Mouse (Mus musculus) lung, postnatal 0 days (tissue): ENCODE measurements at regions not wholly inside any gene's neighbourhood (a gene's known extent, or its start where the extent isn't known, plus 50 kb on each side); places are given as distances from the start of the nearest gene placed in this dataset.

Experiments
- ATAC-seq: fragments of 200-750 bp; cut with Nextera tagmentation; 2 replicates; pipeline ENCODE4 v1.8.0; 2017; ENCODE audit warnings: moderate library complexity
- DNase-seq: peaks from one replicate; pipeline ENCODE4 v3.0.0-alpha.2; 2016; ENCODE audit warnings: low spot score
- H3K27ac ChIP-seq: fragments of 300-500 bp; sonication (generic); 2 replicates; pipeline ENCODE4 v1.5.1; 2014; ENCODE audit warnings: antibody characterized with exemption, mild to moderate bottlenecking, low read length, mixed read lengths
- H3K27me3 ChIP-seq: fragments of 300-500 bp; sonication (generic); replicated peaks from 2 replicates; pipeline ENCODE4 v1.6.1; 2014; ENCODE audit warnings: low read length, mixed read lengths; ENCODE audit not compliant: insufficient read depth
- H3K36me3 ChIP-seq: fragments of 300-500 bp; sonication (generic); 2 replicates; pipeline ENCODE4 v1.6.1; 2014; ENCODE audit warnings: low read length, mixed read lengths; ENCODE audit not compliant: insufficient read depth
- H3K4me1 ChIP-seq: fragments of 300-500 bp; sonication (generic); 2 replicates; pipeline ENCODE4 v1.6.1; 2014; ENCODE audit warnings: antibody characterized with exemption, low read depth, low read length, mixed read lengths; ENCODE audit not compliant: insufficient read depth
- H3K4me2 ChIP-seq: fragments of 300-500 bp; sonication (generic); replicated peaks from 2 replicates; pipeline ENCODE4 v1.6.1; 2014; ENCODE audit warnings: low read depth, mild to moderate bottlenecking, low read length, moderate library complexity, mixed read lengths
- H3K4me3 ChIP-seq: fragments of 300-500 bp; sonication (generic); 2 replicates; pipeline ENCODE4 v1.5.1; 2014; ENCODE audit warnings: low read depth, low read length
- H3K9ac ChIP-seq: fragments of 300-500 bp; sonication (generic); replicated peaks from 2 replicates; pipeline ENCODE4 v1.6.1; 2014; ENCODE audit warnings: low read depth, mild to moderate bottlenecking
- H3K9me3 ChIP-seq: fragments of 300-500 bp; sonication (generic); 2 replicates; pipeline ENCODE4 v1.6.1; 2016; ENCODE audit warnings: low read length, mixed read lengths
- CTCF ChIP-seq: IDR thresholded peaks from 2 replicates; pipeline ENCODE4 v1.5.1; 2016; ENCODE audit warnings: antibody characterized with exemption, mild to moderate bottlenecking
- EP300 ChIP-seq: IDR thresholded peaks from 2 replicates; pipeline ENCODE4 v1.6.1; 2016; ENCODE audit warnings: antibody characterized with exemption, mild to moderate bottlenecking, control low read depth
- WGBS: fragments of 180-500 bp; shearing (Covaris S2); extraction: QIAGEN DNeasy Blood & Tissue Kit; methylation state at CpG from one replicate; pipeline ENCODE4 v1.1.7; 2014; 5-methylcytosine and 5-hydroxymethylcytosine counted together

DNA sequence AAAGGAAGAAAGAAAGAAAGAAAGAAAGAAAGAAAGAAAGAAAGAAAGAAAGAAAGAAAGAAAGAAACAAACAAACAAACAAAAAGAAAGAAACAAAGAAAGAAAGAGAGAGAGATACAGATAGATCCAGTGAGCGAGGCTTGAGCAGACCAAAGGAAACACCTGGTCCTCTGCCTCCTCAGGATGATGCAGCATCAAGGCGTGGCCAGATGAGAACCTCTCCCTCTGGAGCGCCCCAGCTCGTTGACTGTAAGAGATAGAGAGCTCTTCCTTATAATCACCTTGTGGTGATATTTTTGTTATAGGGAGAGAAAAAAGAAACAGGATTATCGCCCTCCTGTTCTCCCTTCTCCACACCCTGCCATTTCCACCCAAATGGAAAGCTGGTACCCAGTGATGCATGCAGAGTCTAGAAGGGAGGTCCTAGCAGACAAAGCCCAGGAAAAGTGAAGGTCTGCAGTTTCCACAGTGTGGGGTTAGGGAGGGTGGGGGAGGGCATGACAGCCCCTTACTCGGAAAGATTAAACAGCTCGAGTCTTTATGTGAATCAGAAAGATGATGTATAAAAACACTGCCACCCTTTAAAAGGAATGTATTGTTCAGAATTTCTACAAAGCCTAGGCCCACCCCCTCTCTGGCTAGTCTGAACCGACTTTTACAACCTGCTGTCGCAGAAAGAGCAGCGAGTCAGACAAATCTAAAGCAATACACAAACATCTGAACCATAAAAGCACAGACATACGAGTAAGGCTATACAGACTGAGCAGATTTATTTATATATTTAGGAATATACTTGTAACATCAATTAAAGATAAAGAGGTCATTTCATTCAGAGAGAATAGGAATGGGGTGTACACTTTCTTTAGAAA, 62.7 kb upstream of the Ipo5 start:
- Histone ChIP-seq H3K4me1 (no peaks in the 10 kb centered on the region), H3K4me3 (no peak overlapping the region), H3K27ac (no peak overlapping the region), H3K36me3 (no peaks in the 10 kb centered on the region), H3K9me3 (no peaks in the 10 kb centered on the region), H3K4me2 (no peak overlapping the region), H3K9ac (no peak overlapping the region), H3K27me3 (no peaks in the 10 kb centered on the region)
- WGBS, result 68% methylated on average over 11 of the region's 11 CpGs
- TF ChIP-seq EP300 (no peak), CTCF (no peak)
- DNase-seq, result no peak
- ATAC-seq, result no peak

DNA sequence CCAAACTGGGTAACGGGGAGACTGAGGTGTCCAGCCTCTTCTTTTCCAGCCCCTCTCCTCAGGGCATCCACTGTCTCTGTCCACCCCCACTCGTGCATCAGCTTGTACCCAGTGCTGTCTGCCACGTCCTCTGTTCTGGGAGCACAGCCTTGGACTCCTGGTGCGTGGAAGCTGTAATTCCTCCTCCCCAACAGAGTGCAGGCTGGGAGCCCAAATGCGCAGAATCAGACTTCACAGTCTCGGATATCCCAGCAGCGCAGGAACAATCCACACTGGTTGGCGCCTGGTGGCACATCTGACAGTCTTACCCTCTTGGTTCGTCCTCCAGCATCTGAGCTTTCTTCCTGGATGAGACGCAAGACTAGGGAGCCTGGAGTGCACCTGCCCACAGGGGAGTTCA, 61.9 kb upstream of the Ipo5 start:
- Histone ChIP-seq H3K4me1 (no peaks in the 10 kb centered on the region), H3K4me3 (no peak overlapping the region), H3K4me2 (no peak overlapping the region), H3K27me3 (no peaks in the 10 kb centered on the region), H3K36me3 (no peaks in the 10 kb centered on the region), H3K9ac (no peak overlapping the region), H3K9me3 (no peaks in the 10 kb centered on the region), H3K27ac (no peak overlapping the region)
- WGBS, result 87% methylated on average over 10 of the region's 10 CpGs
- DNase-seq, result no peak
- ATAC-seq, result no peak
- no peak for TF ChIP-seq EP300
- no peak for TF ChIP-seq CTCF

DNA sequence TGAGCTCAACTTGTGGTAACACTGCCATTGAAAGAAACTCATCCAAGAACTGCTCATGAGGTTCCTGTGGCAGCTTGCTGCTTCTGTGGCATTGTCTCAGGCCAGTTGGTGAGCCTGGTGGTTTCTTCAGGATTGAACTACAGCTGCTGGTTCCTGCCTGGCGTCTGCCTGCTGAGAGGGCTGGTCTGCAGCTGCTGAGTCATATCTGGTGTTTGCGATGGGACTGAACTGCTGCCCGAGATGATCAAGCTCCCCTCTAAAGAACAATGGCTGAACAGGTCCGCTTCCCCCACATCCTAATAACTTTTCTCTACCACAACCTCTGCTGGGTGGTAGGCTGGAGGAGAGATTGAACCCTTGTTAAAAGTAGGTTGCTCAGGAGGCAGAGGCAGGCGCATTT, 57.4 kb upstream of the Ipo5 start:
- Histone ChIP-seq H3K27ac (no peak overlapping the region), H3K9ac (no peak overlapping the region), H3K4me2 (no peak overlapping the region), H3K4me1 (no peaks in the 10 kb centered on the region), H3K9me3 (no peaks in the 10 kb centered on the region), H3K36me3 (no peaks in the 10 kb centered on the region), H3K27me3 (no peaks in the 10 kb centered on the region), H3K4me3 (no peak overlapping the region)
- DNase-seq (no peak), ATAC-seq (no peak)
- 63% methylated on average over 5 of the region's 5 CpGs for whole genome bisulfite sequencing
- TF ChIP-seq CTCF (no peak), EP300 (no peak)

DNA sequence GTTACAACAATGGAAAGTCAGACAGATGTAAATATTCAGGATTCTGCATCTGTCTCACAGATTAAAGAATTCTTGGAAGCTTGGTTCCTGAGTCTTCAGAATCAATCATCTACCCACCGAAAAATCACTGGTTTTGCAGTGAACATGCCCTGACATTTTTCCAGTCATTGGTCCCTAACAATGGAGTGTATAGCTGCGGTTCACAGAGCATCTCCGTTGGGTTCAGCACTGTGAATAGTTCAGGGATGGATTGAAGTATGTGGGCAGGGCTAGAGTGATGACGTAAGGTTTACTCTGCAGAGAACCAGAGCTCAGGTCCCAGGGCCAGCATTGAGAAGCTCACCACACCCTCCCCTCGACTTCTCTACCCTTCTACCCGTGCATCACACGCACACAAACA, 56.5 kb upstream of the Ipo5 start:
- H3K4me2 ChIP-seq, result no peak overlapping the region
- no peaks in the 10 kb centered on the region for H3K9me3 ChIP-seq
- TF ChIP-seq CTCF, result no peak
- no peak for TF ChIP-seq EP300
- DNase-seq, result no peak
- H3K27me3 ChIP-seq, result no peaks in the 10 kb centered on the region
- H3K4me3 ChIP-seq, result no peak overlapping the region
- no peak overlapping the region for H3K27ac ChIP-seq
- ATAC-seq, result no peak
- H3K4me1 ChIP-seq, result no peaks in the 10 kb centered on the region
- H3K9ac ChIP-seq, result no peak overlapping the region
- 65% methylated on average over 7 of the region's 7 CpGs for WGBS
- no peaks in the 10 kb centered on the region for H3K36me3 ChIP-seq

DNA sequence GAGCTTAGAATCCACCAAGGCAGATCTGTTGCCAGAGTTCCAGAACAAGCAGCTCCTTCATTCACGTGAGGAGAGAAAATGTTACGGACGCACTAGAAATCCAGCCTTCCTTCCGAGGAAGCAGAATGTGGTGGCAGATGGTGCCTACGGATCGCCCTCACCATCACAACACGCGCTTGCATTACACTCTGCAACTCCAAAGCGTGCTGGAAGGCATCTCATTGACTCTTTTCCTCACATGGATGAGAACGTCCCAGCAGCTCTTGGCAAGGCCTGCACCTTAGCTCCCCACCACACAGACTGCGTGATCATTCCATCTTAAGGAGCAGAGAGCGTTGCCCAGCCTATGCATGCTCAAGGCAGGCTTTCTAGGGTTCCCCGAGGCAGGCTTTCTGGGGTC, 55.8 kb upstream of the Ipo5 start:
- Histone ChIP-seq H3K27me3 (no peaks in the 10 kb centered on the region), H3K9ac (no peak overlapping the region), H3K36me3 (no peaks in the 10 kb centered on the region), H3K4me2 (no peak overlapping the region), H3K4me3 (no peak overlapping the region), H3K9me3 (no peaks in the 10 kb centered on the region), H3K4me1 (no peaks in the 10 kb centered on the region), H3K27ac (no peak overlapping the region)
- ATAC-seq, result no peak
- 93% methylated on average over 13 of the region's 13 CpGs for WGBS
- no peak for TF ChIP-seq EP300
- TF ChIP-seq CTCF, result no peak
- no peak for DNase-seq
